Mouse (Mus musculus): Measurements from ENCODE around the gene Gm45261.

Gm45261 gene

DNA sequence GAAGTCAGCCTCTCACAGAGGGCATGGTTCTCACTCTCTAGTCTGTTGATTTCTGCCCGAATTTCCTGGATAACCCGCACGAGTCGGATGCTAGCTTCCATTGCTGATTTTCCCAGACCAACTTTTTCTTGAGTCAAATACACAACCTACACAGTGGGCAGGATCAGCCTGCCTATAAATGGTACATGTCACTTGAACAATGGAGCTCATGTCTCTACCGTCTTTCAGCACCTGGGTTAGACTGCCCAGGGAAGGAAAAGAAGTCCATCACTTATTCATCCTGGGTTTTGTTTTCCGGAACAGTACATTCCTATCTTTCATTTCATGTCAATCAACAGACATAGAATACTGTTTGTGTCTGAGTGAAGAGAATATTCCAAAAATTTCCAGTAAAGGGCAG is at the start of gene Gm45261:
TSS of gene Gm45261 (minus strand) at position 101 of the 400 bp plus-strand sequence.
- no peak for DNase-seq (ENCODE audit: low read depth, low spot score)

GRCm38 (mm10) chr1:80504757-80505156 is 43.5 kb upstream of the Gm45261 start:
- DNase-seq (ENCODE audit: low read depth, low spot score): peak; percentile 31

GRCm38 (mm10) chr1:80504081-80504480 is 42.8 kb upstream of the Gm45261 start:
- DNase-seq (ENCODE audit: low read depth, low spot score): no peak

- DNase-seq (ENCODE audit: low read depth, low spot score): no peak
Measured at GRCm38 (mm10) chr1:80502456-80503165, 41.4 kb upstream of the Gm45261 start.

- DNase-seq (ENCODE audit: low read depth, low spot score): no peak
Measured at GRCm38 (mm10) chr1:80499264-80499663, 38.0 kb upstream of the Gm45261 start.

GRCm38 (mm10) chr1:80496360-80496759 is 35.1 kb upstream of the Gm45261 start:
- DNase-seq (ENCODE audit: low read depth, low spot score): no peak

DNA sequence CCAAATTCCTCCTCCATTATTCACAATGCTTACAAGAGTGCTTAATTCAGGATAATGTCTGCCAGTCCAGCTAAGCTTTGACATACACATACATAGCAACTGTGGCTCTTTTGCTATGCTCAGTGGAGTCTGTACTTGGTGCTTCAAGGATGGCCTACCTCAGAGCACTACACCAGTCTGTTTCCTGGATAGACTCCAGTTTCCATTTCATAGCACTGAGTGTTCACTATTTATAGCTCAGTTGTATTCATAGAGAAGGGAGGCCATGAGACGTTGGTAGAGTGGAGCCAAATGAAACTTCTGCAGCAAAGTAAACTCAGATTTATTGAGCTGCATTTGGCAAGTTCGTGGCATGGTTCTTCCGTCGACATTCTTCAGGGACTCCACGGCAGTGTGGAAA is 22.2 kb upstream of the Gm45261 start:
- DNase-seq (ENCODE audit: low read depth, low spot score): no peak

GRCm38 (mm10) chr1:80474942-80475341 is 13.7 kb upstream of the Gm45261 start:
- no peak for DNase-seq (ENCODE audit: low read depth, low spot score)

DNA sequence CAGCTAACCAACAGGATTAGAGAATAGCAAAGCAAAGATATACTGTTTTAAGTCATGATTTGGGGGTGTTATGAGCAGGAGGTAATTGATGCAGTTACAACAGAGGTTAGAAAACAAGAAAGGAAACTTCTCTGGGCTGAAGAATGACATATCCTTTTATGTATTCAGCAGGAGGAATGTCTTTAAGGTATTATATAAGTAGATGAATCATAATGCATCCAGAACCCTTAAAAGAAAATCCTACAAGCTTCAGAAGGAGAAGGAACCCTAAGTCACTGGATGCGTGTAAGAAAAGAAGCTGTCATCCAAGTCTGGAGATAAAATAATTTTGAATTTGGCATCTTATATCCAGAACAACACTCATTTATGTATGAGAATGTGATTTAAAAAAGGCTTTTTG is 11.1 kb upstream of the Gm45261 start:
- no peak for DNase-seq (ENCODE audit: low read depth, low spot score)

GRCm38 (mm10) chr1:80459923-80460322 is 1.3 kb downstream of the Gm45261 start:
- no peak for DNase-seq (ENCODE audit: low read depth, low spot score)

- no peak for DNase-seq (ENCODE audit: low read depth, low spot score)
Measured at GRCm38 (mm10) chr1:80459477-80459876, 1.8 kb downstream of the Gm45261 start.

- no peak for DNase-seq (ENCODE audit: low read depth, low spot score)
Measured at GRCm38 (mm10) chr1:80453971-80454370, 7.3 kb downstream of the Gm45261 start.

DNA sequence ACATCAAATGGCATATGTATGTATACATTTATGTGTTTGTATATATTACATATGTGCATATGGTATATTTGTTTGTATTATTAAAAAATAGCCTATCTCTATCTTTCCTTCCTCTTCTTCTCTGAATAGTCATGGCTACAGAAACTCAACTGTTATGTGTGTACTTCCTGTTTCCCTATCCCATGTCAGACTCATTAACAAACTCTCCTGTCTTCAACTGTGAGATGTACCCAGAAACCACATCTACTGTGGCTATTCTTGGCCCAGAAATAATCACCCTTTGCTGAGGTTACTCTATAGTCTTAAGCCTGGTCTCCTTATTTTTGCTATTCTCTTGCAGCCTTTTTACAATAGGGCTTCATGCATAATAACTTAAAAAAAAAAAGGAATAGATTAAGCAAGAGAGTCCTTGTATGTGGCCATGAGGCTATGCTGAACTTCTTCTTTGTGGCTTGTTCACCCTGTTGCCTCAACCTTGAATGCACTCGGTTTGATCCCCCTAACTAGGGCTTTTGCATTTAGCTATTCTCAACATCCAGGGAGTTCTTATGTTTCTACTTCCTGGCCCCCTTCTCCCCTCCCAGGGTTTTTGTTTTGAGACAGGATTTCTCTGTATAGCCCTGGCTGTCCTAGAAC is 9.2 kb downstream of the Gm45261 start:
- DNase-seq (ENCODE audit: low read depth, low spot score): no peak

GRCm38 (mm10) chr1:80447554-80447953 is 13.7 kb downstream of the Gm45261 start:
- no peak for DNase-seq (ENCODE audit: low read depth, low spot score)

DNA sequence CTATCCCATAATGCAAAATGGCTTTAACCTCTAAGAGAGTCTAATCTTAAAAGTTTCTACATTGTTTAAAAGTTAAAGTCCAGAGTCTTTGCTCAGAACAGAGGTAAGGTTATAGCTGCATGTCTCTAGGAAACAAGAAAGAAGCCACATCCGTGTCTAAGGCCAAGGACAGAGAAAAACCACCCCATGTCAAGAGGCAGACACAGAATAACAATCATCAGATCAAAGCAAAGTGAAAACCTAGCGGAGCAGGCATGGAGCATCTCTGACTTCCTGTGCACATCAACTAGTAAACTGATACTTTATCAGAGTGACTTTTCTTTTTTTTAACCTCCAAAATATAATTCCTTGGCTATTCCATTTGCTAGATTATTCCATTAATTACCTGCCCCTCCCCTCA is 20.3 kb downstream of the Gm45261 start:
- peak; percentile 75 for DNase-seq (ENCODE audit: low read depth, low spot score)

- DNase-seq (ENCODE audit: low read depth, low spot score): no peak
Measured at GRCm38 (mm10) chr1:80438506-80438905, 22.7 kb downstream of the Gm45261 start.

- DNase-seq (ENCODE audit: low read depth, low spot score): no peak
Measured at GRCm38 (mm10) chr1:80427946-80428345, 33.3 kb downstream of the Gm45261 start.

- DNase-seq (ENCODE audit: low read depth, low spot score): no peak
Measured at GRCm38 (mm10) chr1:80427425-80427824, 33.8 kb downstream of the Gm45261 start.

DNA sequence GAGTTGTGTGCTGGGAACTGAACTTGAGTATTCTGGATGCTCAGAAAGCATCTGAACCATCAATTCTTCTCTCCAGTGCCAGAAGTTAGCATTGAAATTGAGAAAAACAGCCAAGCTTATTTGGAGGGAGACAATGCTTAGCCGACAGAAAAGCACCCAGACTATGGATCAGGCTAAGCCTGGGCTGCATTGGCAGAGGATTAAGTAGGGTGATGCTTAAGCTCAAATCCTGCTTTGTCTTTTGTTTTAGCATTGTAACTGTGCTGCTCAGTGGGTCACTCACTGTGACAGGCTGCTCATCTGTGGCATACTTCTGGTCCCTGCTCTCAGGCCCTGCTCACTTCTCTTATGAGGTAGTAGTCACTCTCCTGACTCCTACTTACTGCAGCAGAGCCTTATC is 36.6 kb downstream of the Gm45261 start:
- no peak for DNase-seq (ENCODE audit: low read depth, low spot score)

DNA sequence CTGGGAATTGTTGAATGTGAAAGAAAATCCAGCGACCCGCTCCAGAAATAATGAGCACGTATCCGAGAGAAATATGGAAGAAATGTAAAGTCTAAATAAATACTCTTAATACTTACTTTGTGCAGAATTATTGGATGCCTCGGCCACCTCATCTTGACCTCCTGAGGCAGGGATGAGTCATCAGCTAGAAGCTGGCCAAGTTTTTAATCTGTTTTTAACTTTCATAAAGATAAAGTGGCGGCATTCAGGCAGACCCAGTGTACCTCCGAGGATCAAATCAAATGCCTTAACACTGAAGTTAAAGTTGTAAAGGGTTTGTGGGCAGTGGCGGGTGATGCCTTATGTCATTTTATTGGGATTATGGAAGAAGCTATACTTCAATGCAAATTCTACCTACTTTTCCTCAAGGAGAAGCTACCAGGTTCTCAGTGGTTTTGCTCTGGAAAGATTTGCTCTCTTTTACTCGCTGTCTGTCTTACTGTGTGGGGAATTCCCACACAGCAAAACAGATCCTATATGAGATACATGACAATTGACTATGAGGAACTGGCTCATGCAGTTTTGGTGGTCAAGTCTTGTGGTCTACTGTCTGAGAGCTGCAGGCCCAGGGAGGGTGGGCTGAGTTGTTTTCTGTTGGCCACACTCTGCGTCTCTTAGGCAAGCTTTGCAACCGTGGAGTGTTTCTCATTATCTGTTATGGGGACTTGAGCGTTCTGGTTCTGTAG is 42.8 kb downstream of the Gm45261 start:
- peak; percentile 54 for DNase-seq (ENCODE audit: low read depth, low spot score)

DNA sequence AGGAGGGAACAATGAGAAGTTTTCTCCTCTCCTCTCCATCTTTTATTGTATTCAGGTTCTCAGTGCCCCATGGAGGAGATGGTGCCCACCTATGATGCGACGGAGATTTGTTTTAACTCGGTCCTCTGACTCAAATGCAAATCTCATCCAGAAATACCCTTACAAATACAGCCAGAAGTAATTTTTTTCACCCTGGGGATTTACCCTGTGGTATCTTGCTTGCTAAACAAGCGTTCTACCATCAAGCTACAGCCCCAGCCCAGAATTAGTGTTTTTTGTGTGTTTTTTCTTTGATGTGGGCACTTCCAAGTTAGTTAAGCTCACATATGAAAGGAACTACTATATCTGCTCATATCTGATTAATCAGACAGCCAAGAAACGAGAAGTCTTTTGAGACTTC is 44.9 kb downstream of the Gm45261 start:
- peak; percentile 75 for DNase-seq (ENCODE audit: low read depth, low spot score)

DNA sequence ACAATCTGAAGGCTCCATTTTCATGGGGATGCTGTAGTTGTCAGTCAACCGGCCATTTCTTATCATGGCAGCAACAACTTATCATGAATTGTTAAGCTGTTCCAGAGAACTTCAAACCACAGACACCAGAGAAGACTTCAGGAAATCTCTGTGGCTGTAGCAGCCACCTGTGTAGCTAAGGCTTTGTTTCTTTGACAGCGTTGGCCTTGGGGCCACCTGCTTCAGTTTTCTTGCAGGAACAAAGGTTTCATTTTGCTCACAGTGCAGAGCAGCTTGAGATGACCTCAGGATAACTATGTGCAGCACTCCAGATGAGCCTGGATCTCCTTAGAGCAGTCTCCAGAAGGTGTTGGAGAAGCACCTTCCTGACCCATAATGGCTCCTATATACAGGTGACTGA is 48.7 kb downstream of the Gm45261 start:
- DNase-seq (ENCODE audit: low read depth, low spot score): peak; percentile 34
